Mouse (Mus musculus) stomach, postnatal 0 days (tissue): Measurements from ENCODE around the gene Tex19.2.

Experiments used
- CTCF ChIP-seq: IDR thresholded peaks from 2 replicates; pipeline ENCODE4 v1.5.1; 2016; ENCODE audit warnings: antibody characterized with exemption, low read depth, mild to moderate bottlenecking, moderate library complexity
- EP300 ChIP-seq: optimal IDR thresholded peaks from 2 replicates; pipeline ENCODE3; 2016; ENCODE audit warnings: antibody characterized with exemption

GRCm38 (mm10) chr11:121088997-121089396, 29.5 kb downstream of the Tex19.2 start:
- TF ChIP-seq EP300 (no peak), CTCF (no peak)
